Mouse (Mus musculus) embryonic facial prominence, embryonic 13.5 days (tissue): ENCODE results near the gene Enox1. TPM values are rescaled to one million over a fixed set of nuclear protein-coding genes. Genes with fewer than 3 reads are reported as not detected.

Source experiments
- ATAC-seq: fragments of 200-750 bp; cut with Nextera tagmentation; 2 replicates; pipeline ENCODE4 v1.8.0; 2017; ENCODE audit warnings: low read depth; ENCODE audit not compliant: insufficient number of reproducible peaks, insufficient read depth, low FRiP score, low TSS enrichment
- H3K27ac ChIP-seq: fragments of 300-500 bp; sonication (generic); 2 replicates; pipeline ENCODE4 v1.5.1; 2015; ENCODE audit warnings: moderate library complexity, mild to moderate bottlenecking, inconsistent platforms
- H3K27me3 ChIP-seq: fragments of 300-500 bp; sonication (generic); 2 replicates; pipeline ENCODE4 v1.6.1; 2015; ENCODE audit warnings: mild to moderate bottlenecking, inconsistent platforms
- H3K36me3 ChIP-seq: fragments of 300-500 bp; sonication (generic); 2 replicates; pipeline ENCODE4 v1.6.1; 2015; ENCODE audit warnings: mild to moderate bottlenecking, inconsistent platforms
- H3K4me1 ChIP-seq: fragments of 300-500 bp; sonication (generic); 2 replicates; pipeline ENCODE4 v1.6.1; 2015; ENCODE audit warnings: inconsistent platforms
- H3K4me2 ChIP-seq: fragments of 300-500 bp; sonication (generic); 2 replicates; pipeline ENCODE4 v1.6.1; 2015; ENCODE audit warnings: moderate library complexity, mild to moderate bottlenecking, inconsistent platforms
- H3K4me3 ChIP-seq: fragments of 300-500 bp; sonication (generic); 2 replicates; pipeline ENCODE4 v1.5.1; 2015; ENCODE audit warnings: mild to moderate bottlenecking, inconsistent platforms
- H3K9ac ChIP-seq: fragments of 300-500 bp; sonication (generic); 2 replicates; pipeline ENCODE4 v1.6.1; 2015; ENCODE audit warnings: mild to moderate bottlenecking, inconsistent platforms
- H3K9me3 ChIP-seq: fragments of 300-500 bp; sonication (generic); 2 replicates; pipeline ENCODE4 v1.6.1; 2016; ENCODE audit warnings: inconsistent platforms
- WGBS: fragments of 180-500 bp; shearing (Covaris S2); methylation state at CpG from one replicate; pipeline ENCODE4 v1.1.7; 2015; ENCODE audit warnings: mixed read lengths; 5-methylcytosine and 5-hydroxymethylcytosine counted together
- polyA plus RNA-seq: library from polyadenylated mRNA; unstranded; fragments of >200 nt; fragmentation: Nextera tagmentation; extraction: Ambion mirVana; gene quantifications from 2 replicates; pipeline ENCODE4 v1.2.1, GENCODE M21; 2015

Enox1 gene
- polyA plus RNA-seq, 1 experiment from 2014 or later: 19.6 TPM

GRCm38 (mm10) chr14:77329791-77330190 is 173.2 kb downstream of the Enox1 start:
- Histone ChIP-seq H3K9me3 (no peaks in the 10 kb centered on the region), H3K27ac (no peak overlapping the region), H3K9ac (no peak overlapping the region), H3K27me3 (no peaks in the 10 kb centered on the region), H3K4me2 (no peak overlapping the region), H3K4me1 (no peaks in the 10 kb centered on the region), H3K36me3 (no peaks in the 10 kb centered on the region; the same call in 1 of the 2 replicates), H3K4me3 (no peak overlapping the region)
- no peak for ATAC-seq

- Histone ChIP-seq H3K27me3 (no peaks in the 10 kb centered on the region), H3K4me2 (no peak overlapping the region), H3K36me3 (no peaks in the 10 kb centered on the region), H3K4me1 (0 out of 2 replicates have a peak, but pooled peaks cover 5% of the 10 kb centered on the region), H3K27ac (no peak overlapping the region), H3K4me3 (no peak overlapping the region), H3K9ac (no peak overlapping the region), H3K9me3 (no peaks in the 10 kb centered on the region)
- ATAC-seq: no peak
- WGBS: 61% methylated on average over 11 of the region's 11 CpGs
Measured at GRCm38 (mm10) chr14:77343662-77344340, 187.2 kb downstream of the Enox1 start.

- H3K4me2 ChIP-seq: no peak overlapping the region
- H3K9ac ChIP-seq: no peak overlapping the region
- H3K9me3 ChIP-seq: no peaks in the 10 kb centered on the region
- H3K27me3 ChIP-seq: no peaks in the 10 kb centered on the region
- H3K36me3 ChIP-seq: no peaks in the 10 kb centered on the region
- 0 out of 2 replicates have a peak, but pooled peaks cover 5% of the 10 kb centered on the region for H3K4me1 ChIP-seq
- no peak overlapping the region for H3K27ac ChIP-seq
- no peak for ATAC-seq
- no peak overlapping the region for H3K4me3 ChIP-seq
- 86% methylated on average over 3 of the region's 3 CpGs for WGBS
Measured at GRCm38 (mm10) chr14:77346296-77346695, 189.7 kb downstream of the Enox1 start.

GRCm38 (mm10) chr14:77351803-77352352 is 195.3 kb downstream of the Enox1 start:
- Histone ChIP-seq H3K27me3 (no peaks in the 10 kb centered on the region), H3K4me2 (no peak overlapping the region), H3K27ac (no peak overlapping the region), H3K4me1 (no peaks in the 10 kb centered on the region), H3K9me3 (no peaks in the 10 kb centered on the region), H3K4me3 (no peak overlapping the region), H3K36me3 (no peaks in the 10 kb centered on the region), H3K9ac (no peak overlapping the region)
- 70% methylated on average over 2 of the region's 2 CpGs for WGBS
- ATAC-seq: no peak

GRCm38 (mm10) chr14:77362662-77363061 is 206.1 kb downstream of the Enox1 start:
- H3K27ac ChIP-seq: no peak overlapping the region
- no peaks in the 10 kb centered on the region for H3K9me3 ChIP-seq
- no peaks in the 10 kb centered on the region for H3K27me3 ChIP-seq
- ATAC-seq: no peak
- 77% methylated on average over 4 of the region's 4 CpGs for WGBS
- H3K4me1 ChIP-seq: no peaks in the 10 kb centered on the region
- no peak overlapping the region for H3K4me3 ChIP-seq
- no peak overlapping the region for H3K9ac ChIP-seq
- H3K4me2 ChIP-seq: no peak overlapping the region
- no peaks in the 10 kb centered on the region for H3K36me3 ChIP-seq

- Histone ChIP-seq H3K4me2 (no peak overlapping the region), H3K27ac (no peak overlapping the region), H3K9ac (no peak overlapping the region), H3K9me3 (no peaks in the 10 kb centered on the region), H3K36me3 (no peaks in the 10 kb centered on the region), H3K4me3 (no peak overlapping the region), H3K4me1 (no peaks in the 10 kb centered on the region), H3K27me3 (no peaks in the 10 kb centered on the region)
- ATAC-seq: no peak
- 62% methylated on average over 8 of the region's 8 CpGs for WGBS
Measured at GRCm38 (mm10) chr14:77368411-77368810, 211.8 kb downstream of the Enox1 start.

- H3K4me2 ChIP-seq: no peak overlapping the region
- H3K27me3 ChIP-seq: no peaks in the 10 kb centered on the region
- H3K9me3 ChIP-seq: no peaks in the 10 kb centered on the region
- H3K27ac ChIP-seq: no peak overlapping the region
- H3K9ac ChIP-seq: no peak overlapping the region
- no peak overlapping the region for H3K4me3 ChIP-seq
- no peaks in the 10 kb centered on the region for H3K36me3 ChIP-seq
- ATAC-seq: no peak
- H3K4me1 ChIP-seq: no peaks in the 10 kb centered on the region
- 60% methylated on average over 2 of the region's 2 CpGs for WGBS
Measured at GRCm38 (mm10) chr14:77369070-77369469, 212.5 kb downstream of the Enox1 start.

GRCm38 (mm10) chr14:77370521-77370920 is 214.0 kb downstream of the Enox1 start:
- Histone ChIP-seq H3K4me1 (0 out of 2 replicates have a peak, but pooled peaks cover 8% of the 10 kb centered on the region), H3K27me3 (no peaks in the 10 kb centered on the region), H3K9me3 (no peaks in the 10 kb centered on the region), H3K27ac (no peak overlapping the region), H3K4me3 (no peak overlapping the region), H3K36me3 (no peaks in the 10 kb centered on the region), H3K4me2 (no peak overlapping the region), H3K9ac (no peak overlapping the region)
- 84% methylated on average over 3 of the region's 3 CpGs for WGBS
- no peak for ATAC-seq

- H3K4me1 ChIP-seq: 0 out of 2 replicates have a peak, but pooled peaks cover 8% of the 10 kb centered on the region
- H3K27ac ChIP-seq: no peak overlapping the region
- 69% methylated on average over 5 of the region's 5 CpGs for WGBS
- H3K4me2 ChIP-seq: no peak overlapping the region
- H3K36me3 ChIP-seq: no peaks in the 10 kb centered on the region
- ATAC-seq: no peak
- no peaks in the 10 kb centered on the region for H3K9me3 ChIP-seq
- H3K9ac ChIP-seq: no peak overlapping the region
- H3K27me3 ChIP-seq: no peaks in the 10 kb centered on the region
- no peak overlapping the region for H3K4me3 ChIP-seq
Measured at GRCm38 (mm10) chr14:77371977-77372376, 215.4 kb downstream of the Enox1 start.

GRCm38 (mm10) chr14:77373119-77373518 is 216.6 kb downstream of the Enox1 start:
- no peaks in the 10 kb centered on the region for H3K9me3 ChIP-seq
- no peak for ATAC-seq
- WGBS: 66% methylated on average over 3 of the region's 3 CpGs
- no peak overlapping the region for H3K27ac ChIP-seq
- H3K4me1 ChIP-seq: peaks cover 17% of the 10 kb centered on the region
- H3K36me3 ChIP-seq: no peaks in the 10 kb centered on the region
- no peak overlapping the region for H3K4me3 ChIP-seq
- H3K4me2 ChIP-seq: no peak overlapping the region
- no peaks in the 10 kb centered on the region for H3K27me3 ChIP-seq
- H3K9ac ChIP-seq: no peak overlapping the region

GRCm38 (mm10) chr14:77375054-77375453 is 218.5 kb downstream of the Enox1 start:
- Histone ChIP-seq H3K9me3 (no peaks in the 10 kb centered on the region), H3K9ac (no peak overlapping the region), H3K4me3 (no peak overlapping the region), H3K27me3 (no peaks in the 10 kb centered on the region), H3K4me1 (peaks cover 17% of the 10 kb centered on the region), H3K27ac (no peak overlapping the region), H3K36me3 (no peaks in the 10 kb centered on the region), H3K4me2 (no peak overlapping the region)
- WGBS: 39% methylated on average over 2 of the region's 2 CpGs
- no peak for ATAC-seq

- no peaks in the 10 kb centered on the region for H3K9me3 ChIP-seq
- no peaks in the 10 kb centered on the region for H3K27me3 ChIP-seq
- no peaks in the 10 kb centered on the region for H3K36me3 ChIP-seq
- no peak overlapping the region for H3K4me3 ChIP-seq
- H3K4me1 ChIP-seq: peaks cover 17% of the 10 kb centered on the region
- no peak overlapping the region for H3K9ac ChIP-seq
- ATAC-seq: no peak
- no peak overlapping the region for H3K27ac ChIP-seq
- 37% methylated on average over 9 of the region's 9 CpGs for WGBS
- no peak overlapping the region for H3K4me2 ChIP-seq
Measured at GRCm38 (mm10) chr14:77375618-77376017, 219.1 kb downstream of the Enox1 start.
